ENCODE assay signal across 15 mouse cellular contexts in genomic region chr7:66175738-66176137, GRCm38 (mm10).
DNase-seq lines count a peak whose midpoint lies in the region; ATAC-seq and TF ChIP-seq lines count a peak whose summit lies in the region.
"Had no signal": no experiment of that assay in that cellular context is flagged by ENCODE, and none has a peak within 500 bp of the region (broad histone marks: within the 10 kb centered on the region; RNA-seq: fewer than 3 reads in every experiment).

No protein-coding gene starts in this region.

- no peak for TF ChIP-seq CTCF in lung, adult 2 months (IDR thresholded peaks at IDR 0.05; ENCODE audit: insufficient read depth, low read length)
- no peak for TF ChIP-seq CTCF in CH12.LX (conservative IDR thresholded peaks at IDR 0.05 in 1 of 2, IDR thresholded peaks at IDR 0.05 in 1 of 2; ENCODE audit: low read depth in 2 of 2, low read length in 2 of 2)

- no peaks in the 10 kb centered on the region for H3K27me3 ChIP-seq in CH12.LX (replicated peaks)
- H3K27me3 ChIP-seq: intestine, embryonic 15.5 days had no signal

- 60% methylated on average over 6 of the region's 6 CpGs for WGBS in lung, adult 2 months

- H3K79me2 ChIP-seq in CH12.LX (replicated peaks; ENCODE audit: control insufficient read depth, extremely low read depth, insufficient read depth, poor library complexity, severe bottlenecking), result no peaks in the 10 kb centered on the region

- H3K4me1 ChIP-seq in lung, adult 2 months (ENCODE audit: control insufficient read depth, insufficient read depth, low read length), result peaks cover 10% of the 10 kb centered on the region
- peaks cover 7 to 28% of the 10 kb centered on the region in 2 experiments for H3K4me1 ChIP-seq in CH12.LX (ENCODE audit: control insufficient read depth in 1 of 2, insufficient read depth in 2 of 2)
- H3K4me1 ChIP-seq: intestine, embryonic 15.5 days had no signal

- in situ Hi-C loops in CH12.LX (cut with MboI; ENCODE audit: low pct_ligation_motif_present, low pct_unique_long_range_greater_than_20kb, low sequenced_read_pairs), result loop anchor here (10.0 kb wide), 1 partner anchor 61 kb away; no protein-coding TSS in a partner anchor

- TF ChIP-seq POLR2A in lung, adult 2 months (IDR thresholded peaks at IDR 0.05; ENCODE audit: borderline replicate concordance, extremely low read depth, low read depth, low read length), result no peak
- TF ChIP-seq POLR2A in CH12.LX (IDR thresholded peaks at IDR 0.05; ENCODE audit: low read depth, low read length), result peak; percentile 53

- H3K9ac ChIP-seq in CH12.LX (ENCODE audit: insufficient read depth, low read depth), result no peak overlapping the region
- H3K9ac ChIP-seq: intestine, embryonic 15.5 days; lung, embryonic 14.5 days had no signal

- dilution Hi-C loops in CH12.LX (cut with MboI; ENCODE audit: extremely low pct_ligation_motif_present, extremely low pct_unique_long_range_greater_than_20kb, low sequenced_read_pairs), result no loop called here

- no peak overlapping the region for H3K27ac ChIP-seq in CH12.LX (ENCODE audit: insufficient read depth, low read depth)
- H3K27ac ChIP-seq: intestine, embryonic 15.5 days had no signal

- ATAC-seq in inflammation-experienced regulatory T-cells, adult 6 months, result peak; percentile 66
- ATAC-seq: intestine, embryonic 15.5 days had no signal

- peak overlapping the region; percentile 49; the same call in 1 of the 2 replicates for H3K4me2 ChIP-seq in CH12.LX (ENCODE audit: insufficient read depth, low read depth, poor library complexity, severe bottlenecking)
- H3K4me2 ChIP-seq: intestine, embryonic 15.5 days; lung, embryonic 14.5 days had no signal

- H3K4me3 ChIP-seq in lung, adult 2 months (replicated peaks; ENCODE audit: extremely low read depth, low read depth, low read length), result no peak overlapping the region
- H3K4me3 ChIP-seq in CH12.LX (replicated peaks in 1 of 3; ENCODE audit: low read depth in 2 of 3, low read length in 2 of 3, poor library complexity in 1 of 3), result peak overlapping the region; percentile 34 to 46 (median 40)
- H3K4me3 ChIP-seq: intestine, embryonic 15.5 days had no signal

- H3K9me3 ChIP-seq in CH12.LX (replicated peaks; ENCODE audit: low read length), result no peaks in the 10 kb centered on the region
- H3K9me3 ChIP-seq: intestine, embryonic 15.5 days had no signal

- peaks cover 0 to 22% of the 10 kb centered on the region in 2 experiments for H3K36me3 ChIP-seq in CH12.LX (replicated peaks in 1 of 2; ENCODE audit: control insufficient read depth in 1 of 2, insufficient read depth in 1 of 2, low read length in 1 of 2)

- peak; percentile 47 for DNase-seq in lung, postnatal 25 days (ENCODE audit: low spot score)
- no peak for DNase-seq in lung, adult 2 months
- DNase-seq in CH12.LX (ENCODE audit: extremely low read depth), result peak; percentile 48
- peak; percentile 65 to 68 for DNase-seq in natural killer cell, adult 2 months (ENCODE audit: low spot score in 2 of 2)
- DNase-seq in gastrocnemius, postnatal 4 days (ENCODE audit: low spot score in 2 of 2), result no peak
- no peak for DNase-seq in urinary bladder, postnatal 25 days (ENCODE audit: low spot score)
- DNase-seq in adrenal gland, postnatal 36 days, result no peak
- DNase-seq: cerebellum, postnatal 25 days; gastrocnemius, postnatal 36 days; heart, postnatal 10 days; kidney, postnatal 4 days; lung, embryonic 14.5 days; thymus, postnatal 14 days had no signal

- no peak for TF ChIP-seq RAD21 in CH12.LX (IDR thresholded peaks at IDR 0.05; ENCODE audit: low read depth, low read length)

- no peak for TF ChIP-seq EP300 in CH12.LX (IDR thresholded peaks at IDR 0.05; ENCODE audit: low read length)

TF ChIP-seq in CH12.LX, 34 proteins besides CTCF, POLR2A, EP300 and RAD21:
- no peak for TF ChIP-seq JUN (IDR thresholded peaks at IDR 0.05; ENCODE audit: insufficient read depth, low read depth, low read length)
- TF ChIP-seq USF2 (conservative IDR thresholded peaks at IDR 0.05; ENCODE audit: low read depth, low read length), result no peak
- TF ChIP-seq BHLHE40 (IDR thresholded peaks at IDR 0.05; ENCODE audit: low read depth, low read length), result no peak
- no peak for TF ChIP-seq ZNF384 (IDR thresholded peaks at IDR 0.05; ENCODE audit: low read depth, low read length)
- no peak for TF ChIP-seq GABPA (IDR thresholded peaks at IDR 0.05; ENCODE audit: insufficient replicate concordance, low read depth, low read length)
- TF ChIP-seq ZC3H11A (IDR thresholded peaks at IDR 0.05; ENCODE audit: low read depth, low read length), result no peak
- 0 out of 2 replicates have a peak, but pooled peaks have one; percentile 40 for TF ChIP-seq TBP (conservative IDR thresholded peaks at IDR 0.05; ENCODE audit: low read depth, low read length)
- no peak for TF ChIP-seq SMC3 (IDR thresholded peaks at IDR 0.05; ENCODE audit: low read depth, low read length)
- TF ChIP-seq MYC (IDR thresholded peaks at IDR 0.05; ENCODE audit: low read depth, low read length), result no peak
- no peak for TF ChIP-seq IRF4 (IDR thresholded peaks at IDR 0.05; ENCODE audit: low read depth, low read length)
- no peak for TF ChIP-seq ZKSCAN1 (IDR thresholded peaks at IDR 0.05; ENCODE audit: borderline replicate concordance, low read depth, low read length)
- no peak for TF ChIP-seq NRF1 (IDR thresholded peaks at IDR 0.05; ENCODE audit: low read depth, low read length)
- TF ChIP-seq JUND (conservative IDR thresholded peaks at IDR 0.05; ENCODE audit: low read depth, low read length), result no peak
- no peak for TF ChIP-seq UBTF (IDR thresholded peaks at IDR 0.05; ENCODE audit: low read depth, low read length)
- no peak for TF ChIP-seq SIN3A (IDR thresholded peaks at IDR 0.05; ENCODE audit: low read length)
- TF ChIP-seq ETS1 (conservative IDR thresholded peaks at IDR 0.05; ENCODE audit: low read depth, low read length), result no peak
- TF ChIP-seq HCFC1 (IDR thresholded peaks at IDR 0.05; ENCODE audit: low read depth, low read length), result peak; percentile 53
- no peak for TF ChIP-seq KAT2A (IDR thresholded peaks at IDR 0.05; ENCODE audit: insufficient replicate concordance, low read length)
- no peak for TF ChIP-seq CHD2 (IDR thresholded peaks at IDR 0.05; ENCODE audit: low read length)
- peak; percentile 84 for TF ChIP-seq ELF1 (IDR thresholded peaks at IDR 0.05; ENCODE audit: low read depth, low read length)
- no peak for TF ChIP-seq MEF2A (IDR thresholded peaks at IDR 0.05; ENCODE audit: borderline replicate concordance, low read depth, low read length)
- no peak for TF ChIP-seq RCOR1 (conservative IDR thresholded peaks at IDR 0.05; ENCODE audit: low read depth, low read length)
- TF ChIP-seq ZMIZ1 (IDR thresholded peaks at IDR 0.05; ENCODE audit: low read depth, low read length), result no peak
- no peak for TF ChIP-seq PAX5 (IDR thresholded peaks at IDR 0.05; ENCODE audit: low read length)
- 0 out of 2 replicates have a peak, but pooled peaks have one; percentile 41 for TF ChIP-seq NELFE (IDR thresholded peaks at IDR 0.05; ENCODE audit: low read depth, low read length)
- no peak for TF ChIP-seq USF1 (IDR thresholded peaks at IDR 0.05; ENCODE audit: low read depth, low read length)
- no peak for TF ChIP-seq POLR2AphosphoS2 (IDR thresholded peaks at IDR 0.05; ENCODE audit: low read depth, low read length)
- TF ChIP-seq MAX (IDR thresholded peaks at IDR 0.05; ENCODE audit: low read length), result no peak
- no peak for TF ChIP-seq MAFK (IDR thresholded peaks at IDR 0.05; ENCODE audit: insufficient replicate concordance, low read length)

Comparison
In these comparisons a context has a peak if more than half of its experiments do, and no peak if none do; other contexts are left out.
1. DNase-seq: peak in lung, postnatal 25 days (single experiment), CH12.LX (single experiment) and natural killer cell, adult 2 months (2 of 2); none in lung, adult 2 months (single experiment), gastrocnemius, postnatal 4 days (0 of 2), urinary bladder, postnatal 25 days (single experiment) and adrenal gland, postnatal 36 days (0 of 2).